Mouse (Mus musculus): ENCODE measurements around the gene Olfr961. TPM values are rescaled to one million over a fixed set of nuclear protein-coding genes. Genes with fewer than 3 reads are reported as not detected.

The Olfr961 gene
- total and polyA plus RNA-seq, 3 experiments, result not detected

- dilution Hi-C loops (cut with MboI; ENCODE audit: extremely low pct_ligation_motif_present, extremely low pct_unique_long_range_greater_than_20kb, low sequenced_read_pairs) (no loop called here), in situ Hi-C loops (cut with MboI; ENCODE audit: low pct_ligation_motif_present, low pct_unique_long_range_greater_than_20kb, low sequenced_read_pairs) (no loop called here)
- no peaks in the 10 kb centered on the region for H3K79me2 ChIP-seq (replicated peaks; ENCODE audit: control insufficient read depth, extremely low read depth, insufficient read depth, poor library complexity, severe bottlenecking)
- H3K36me3 ChIP-seq (replicated peaks in 1 of 2; ENCODE audit: control insufficient read depth in 1 of 2, insufficient read depth in 1 of 2, low read length in 1 of 2), result no peaks in the 10 kb centered on the region
- H3K27ac ChIP-seq (ENCODE audit: insufficient read depth, low read depth), result no peak overlapping the region
- no peak overlapping the region for H3K9ac ChIP-seq (ENCODE audit: insufficient read depth, low read depth)
- H3K27me3 ChIP-seq (replicated peaks), result no peaks in the 10 kb centered on the region
- no peak for TF ChIP-seq RCOR1 (conservative IDR thresholded peaks at IDR 0.05; ENCODE audit: low read depth, low read length)
- TF ChIP-seq CHD2 (IDR thresholded peaks at IDR 0.05; ENCODE audit: low read length), result no peak
- TF ChIP-seq TCF12 (IDR thresholded peaks at IDR 0.05; ENCODE audit: low read depth, low read length), result no peak
- no peak for TF ChIP-seq MEF2A (IDR thresholded peaks at IDR 0.05; ENCODE audit: borderline replicate concordance, low read depth, low read length)
- TF ChIP-seq MAFK (IDR thresholded peaks at IDR 0.05; ENCODE audit: insufficient replicate concordance, low read length), result no peak
- TF ChIP-seq RAD21 (IDR thresholded peaks at IDR 0.05; ENCODE audit: low read depth, low read length), result no peak
- TF ChIP-seq TBP (conservative IDR thresholded peaks at IDR 0.05; ENCODE audit: low read depth, low read length), result no peak
- no peak overlapping the region for H3K4me2 ChIP-seq (ENCODE audit: insufficient read depth, low read depth, poor library complexity, severe bottlenecking)
- no peaks in the 10 kb centered on the region for H3K9me3 ChIP-seq (replicated peaks; ENCODE audit: low read length)
- H3K4me1 ChIP-seq (ENCODE audit: control insufficient read depth in 1 of 2, insufficient read depth in 2 of 2), result no peaks in the 10 kb centered on the region
- no peak for DNase-seq (ENCODE audit: extremely low read depth)
- no peak overlapping the region for H3K4me3 ChIP-seq (replicated peaks in 1 of 3; ENCODE audit: low read depth in 2 of 3, low read length in 2 of 3, poor library complexity in 1 of 3)
Measured at GRCm38 (mm10) chr9:39603333-39603845, 41.5 kb upstream of the Olfr961 start.

GRCm38 (mm10) chr9:39603999-39604453 lies 40.9 kb upstream of the Olfr961 start, which contains the start of gene AW551984:
Gene AW551984 (minus strand): TSS chr9:39604403.
- no peaks in the 10 kb centered on the region for H3K36me3 ChIP-seq (replicated peaks in 1 of 2; ENCODE audit: control insufficient read depth in 1 of 2, insufficient read depth in 1 of 2, low read length in 1 of 2)
- no peak within 1 kb of the TSS for H3K27ac ChIP-seq (ENCODE audit: insufficient read depth, low read depth)
- no peaks in the 10 kb centered on the region for H3K4me1 ChIP-seq (ENCODE audit: control insufficient read depth in 1 of 2, insufficient read depth in 2 of 2)
- dilution Hi-C loops (cut with MboI; ENCODE audit: extremely low pct_ligation_motif_present, extremely low pct_unique_long_range_greater_than_20kb, low sequenced_read_pairs) (no loop called here), in situ Hi-C loops (cut with MboI; ENCODE audit: low pct_ligation_motif_present, low pct_unique_long_range_greater_than_20kb, low sequenced_read_pairs) (no loop called here)
- no peak within 1 kb of the TSS for H3K9ac ChIP-seq (ENCODE audit: insufficient read depth, low read depth)
- H3K9me3 ChIP-seq (replicated peaks; ENCODE audit: low read length), result no peaks in the 10 kb centered on the region
- no peak within 1 kb of the TSS for H3K4me2 ChIP-seq (ENCODE audit: insufficient read depth, low read depth, poor library complexity, severe bottlenecking)
- no peaks in the 10 kb centered on the region for H3K79me2 ChIP-seq (replicated peaks; ENCODE audit: control insufficient read depth, extremely low read depth, insufficient read depth, poor library complexity, severe bottlenecking)
- no peak for TF ChIP-seq MAX (IDR thresholded peaks at IDR 0.05; ENCODE audit: low read length)
- TF ChIP-seq ZNF384 (IDR thresholded peaks at IDR 0.05; ENCODE audit: low read depth, low read length), result no peak
- no peak for TF ChIP-seq POLR2A (IDR thresholded peaks at IDR 0.05; ENCODE audit: low read depth, low read length)
- TF ChIP-seq SIN3A (IDR thresholded peaks at IDR 0.05; ENCODE audit: low read length), result no peak
- no peak for TF ChIP-seq PAX5 (IDR thresholded peaks at IDR 0.05; ENCODE audit: low read length)
- TF ChIP-seq USF2 (conservative IDR thresholded peaks at IDR 0.05; ENCODE audit: low read depth, low read length), result no peak
- TF ChIP-seq IRF4 (IDR thresholded peaks at IDR 0.05; ENCODE audit: low read depth, low read length), result no peak
- TF ChIP-seq EP300 (IDR thresholded peaks at IDR 0.05; ENCODE audit: low read length), result no peak
- no peak for TF ChIP-seq NRF1 (IDR thresholded peaks at IDR 0.05; ENCODE audit: low read depth, low read length)
- TF ChIP-seq KAT2A (IDR thresholded peaks at IDR 0.05; ENCODE audit: insufficient replicate concordance, low read length), result no peak
- no peak for TF ChIP-seq MYC (IDR thresholded peaks at IDR 0.05; ENCODE audit: low read depth, low read length)
- TF ChIP-seq RAD21 (IDR thresholded peaks at IDR 0.05; ENCODE audit: low read depth, low read length), result no peak
- no peak within 1 kb of the TSS for H3K4me3 ChIP-seq (replicated peaks in 1 of 3; ENCODE audit: low read depth in 2 of 3, low read length in 2 of 3, poor library complexity in 1 of 3)
- DNase-seq (ENCODE audit: extremely low read depth), result no peak
- H3K27me3 ChIP-seq (replicated peaks), result no peaks in the 10 kb centered on the region
